Mouse (Mus musculus) liver, adult 2 months (tissue): Measurements from ENCODE around the gene Fam216a. TPM values are rescaled to one million over a fixed set of nuclear protein-coding genes. Genes with fewer than 3 reads are reported as not detected.

Source experiments
- DNase-seq: peaks from one replicate; pipeline ENCODE4 v3.0.0-alpha.2; 2011; ENCODE audit warnings: low read depth, low spot score; ENCODE audit errors: extremely low read depth
- H3K27ac ChIP-seq: fragments of 200-500 bp; replicated peaks from 2 replicates; pipeline ENCODE4 v1.5.1; 2012; ENCODE audit warnings: low read depth, mild to moderate bottlenecking, control low read depth, inconsistent platforms, low read length; ENCODE audit not compliant: insufficient read depth
- H3K27me3 ChIP-seq: fragments of 200-500 bp; 2 replicates; pipeline ENCODE4 v1.6.1; 2012; ENCODE audit warnings: mild to moderate bottlenecking, moderate library complexity, low read length, inconsistent platforms; ENCODE audit not compliant: control insufficient read depth, insufficient read depth
- H3K36me3 ChIP-seq: fragments of 200-500 bp; 2 replicates; pipeline ENCODE4 v1.6.1; 2012; ENCODE audit warnings: low read length, inconsistent platforms; ENCODE audit not compliant: control insufficient read depth, insufficient read depth
- H3K4me1 ChIP-seq: fragments of 200-500 bp; 2 replicates; pipeline ENCODE4 v1.6.1; 2011; ENCODE audit warnings: low read length; ENCODE audit not compliant: control insufficient read depth, insufficient read depth
- H3K4me3 ChIP-seq: fragments of 200-500 bp; 2 replicates; pipeline ENCODE4 v1.5.1; 2011; ENCODE audit warnings: low read depth, mild to moderate bottlenecking, control low read depth, low read length, moderate library complexity; ENCODE audit not compliant: insufficient read depth
- H3K79me2 ChIP-seq: fragments of 200-500 bp; 2 replicates; pipeline ENCODE4 v1.6.1; 2012; ENCODE audit warnings: inconsistent platforms, mild to moderate bottlenecking, low read length, moderate library complexity; ENCODE audit not compliant: control insufficient read depth, insufficient read depth
- H3K9ac ChIP-seq: fragments of 200-500 bp; 2 replicates; pipeline ENCODE4 v1.6.1; 2012; ENCODE audit warnings: low read depth, mild to moderate bottlenecking, control low read depth, inconsistent platforms, low read length
- CTCF ChIP-seq: fragments of 200-500 bp; IDR thresholded peaks from 2 replicates; pipeline ENCODE4 v1.5.1; 2011; ENCODE audit warnings: low read depth, low read length, control low read depth
- POLR2A ChIP-seq: fragments of 200-500 bp; IDR thresholded peaks from 2 replicates; pipeline ENCODE4 v1.6.1; 2011; ENCODE audit warnings: low read length, control low read depth; ENCODE audit not compliant: insufficient read depth; ENCODE audit errors: extremely low read depth
- WGBS: fragments of 180-500 bp; shearing (Covaris S2); methylation state at CpG from one replicate; pipeline ENCODE4 v1.1.7; 2018; 5-methylcytosine and 5-hydroxymethylcytosine counted together
- polyA plus RNA-seq: library from polyadenylated mRNA; depleted of rRNA; stranded (reverse); fragments of >200 nt; gene quantifications from 2 replicates; pipeline ENCODE4 v1.2.3, GENCODE M21; 2012
- total RNA-seq: library from RNA; depleted of rRNA; stranded (reverse); fragments of >200 nt; gene quantifications from 2 replicates; pipeline ENCODE4 v1.2.3, GENCODE M21; 2014

Fam216a gene
- total and polyA plus RNA-seq, 2 experiments: 3.4 to 4.2 TPM

- DNase-seq: no peak
- 92% methylated on average over 7 of the region's 7 CpGs for WGBS
Observed at GRCm38 (mm10) chr5:122336554-122337294, 35.4 kb downstream of the Fam216a start.

DNA sequence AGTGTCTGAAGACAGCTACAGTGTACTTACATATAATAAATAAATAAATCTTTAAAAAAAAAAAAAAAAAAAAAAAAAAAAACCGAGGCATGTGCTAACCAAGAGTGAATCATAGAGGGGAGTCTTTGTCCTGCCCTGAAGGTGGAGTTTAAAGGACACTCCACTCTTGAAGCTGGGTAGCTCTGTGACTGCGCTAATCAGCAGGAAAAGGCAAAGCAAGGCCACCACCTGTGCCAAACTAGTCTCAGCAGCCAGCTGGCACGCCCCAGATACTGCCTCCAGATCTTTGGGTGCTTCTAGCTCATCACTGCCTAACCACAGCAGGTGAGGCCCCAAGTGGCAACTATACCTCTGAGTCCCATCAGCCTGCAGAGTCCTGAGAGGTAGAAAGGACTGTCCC, 37.5 kb downstream of the Fam216a start:
- Histone ChIP-seq H3K9ac (no peak overlapping the region), H3K4me3 (no peak overlapping the region), H3K36me3 (no peaks in the 10 kb centered on the region), H3K79me2 (no peaks in the 10 kb centered on the region), H3K27me3 (no peaks in the 10 kb centered on the region), H3K27ac (no peak overlapping the region), H3K4me1 (no peaks in the 10 kb centered on the region)
- peak; percentile 56 for DNase-seq
- 35% methylated on average over 3 of the region's 3 CpGs for WGBS
- TF ChIP-seq CTCF (no peak), POLR2A (no peak)

More at GRCm38 (mm10) chr5:122336554-122337294, 35.4 kb downstream of the Fam216a start:
- TF ChIP-seq CTCF: no peak
- TF ChIP-seq POLR2A: no peak
- Histone ChIP-seq H3K36me3 (no peaks in the 10 kb centered on the region), H3K4me1 (no peaks in the 10 kb centered on the region), H3K27ac (no peak overlapping the region), H3K27me3 (no peaks in the 10 kb centered on the region), H3K79me2 (no peaks in the 10 kb centered on the region), H3K9ac (no peak overlapping the region), H3K4me3 (no peak overlapping the region)

DNA sequence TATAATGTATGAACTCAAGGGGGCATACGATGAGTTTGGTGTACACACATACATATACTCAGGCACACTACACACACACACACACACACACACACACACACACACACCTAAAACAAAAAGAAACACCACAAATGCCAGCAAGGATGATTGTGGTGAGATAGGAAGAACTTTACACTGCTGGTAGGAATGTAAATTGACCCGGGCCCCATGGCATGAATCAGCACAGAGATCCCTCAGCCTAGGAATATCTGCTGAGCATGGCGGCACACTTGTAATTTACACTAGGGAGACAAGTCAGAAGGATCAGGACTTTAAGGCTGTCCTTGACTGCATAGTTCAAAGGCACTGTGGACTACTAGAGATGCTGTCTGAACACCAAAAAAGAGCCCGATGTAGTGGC, 41.9 kb downstream of the Fam216a start:
- Histone ChIP-seq H3K27ac (no peak overlapping the region), H3K4me3 (no peak overlapping the region), H3K36me3 (no peaks in the 10 kb centered on the region), H3K27me3 (no peaks in the 10 kb centered on the region), H3K9ac (no peak overlapping the region), H3K4me1 (no peaks in the 10 kb centered on the region), H3K79me2 (no peaks in the 10 kb centered on the region)
- DNase-seq: no peak
- TF ChIP-seq POLR2A (no peak), CTCF (no peak)
- 89% methylated on average over 4 of the region's 4 CpGs for WGBS

DNA sequence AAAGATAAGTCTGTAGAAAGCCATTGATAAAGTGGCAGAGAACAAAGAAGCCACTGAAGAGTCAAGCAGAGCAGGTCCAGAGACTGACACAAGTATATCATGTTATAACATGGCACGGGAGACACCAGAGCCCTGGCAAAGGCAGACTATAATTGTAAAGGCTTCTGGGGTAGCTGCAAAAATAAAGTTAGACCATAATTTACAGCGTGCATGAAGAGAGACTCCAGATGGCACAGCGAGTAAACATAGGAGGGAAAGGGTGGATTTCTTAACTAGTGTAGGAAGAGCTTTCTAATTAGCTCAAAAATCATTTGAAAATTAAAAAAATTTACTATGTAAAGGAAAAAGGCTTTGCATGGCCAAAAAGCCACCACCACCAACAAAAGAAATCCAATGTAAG, 44.9 kb downstream of the Fam216a start:
- Histone ChIP-seq H3K79me2 (no peaks in the 10 kb centered on the region), H3K9ac (no peak overlapping the region), H3K4me3 (no peak overlapping the region), H3K4me1 (no peaks in the 10 kb centered on the region), H3K27me3 (no peaks in the 10 kb centered on the region), H3K36me3 (no peaks in the 10 kb centered on the region; the same call in 1 of the 2 replicates), H3K27ac (no peak overlapping the region)
- 95% methylated on average over 3 of the region's 3 CpGs for WGBS
- no peak for DNase-seq
- TF ChIP-seq POLR2A: no peak
- TF ChIP-seq CTCF: no peak

DNA sequence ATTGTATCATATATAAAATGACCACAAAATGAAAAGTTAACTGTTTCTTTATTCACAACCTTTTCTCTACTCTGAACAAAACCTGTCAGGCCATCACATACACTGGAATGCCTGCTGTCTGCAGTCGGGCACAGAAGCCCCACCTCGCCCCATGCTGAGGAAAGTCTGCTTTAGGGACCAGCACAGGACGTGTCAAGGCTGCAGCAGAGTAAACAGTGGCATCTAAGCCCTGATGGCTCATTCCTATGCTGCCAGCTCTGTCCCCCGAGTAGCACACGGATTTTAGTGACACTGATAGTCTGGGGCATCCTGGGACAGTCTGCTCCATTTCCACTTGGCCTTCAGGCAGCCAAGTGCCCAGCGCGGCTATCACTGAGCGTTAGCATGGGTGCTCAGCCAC, 46.7 kb downstream of the Fam216a start:
- H3K27ac ChIP-seq: no peak overlapping the region
- no peak overlapping the region for H3K9ac ChIP-seq
- no peak overlapping the region for H3K4me3 ChIP-seq
- no peaks in the 10 kb centered on the region for H3K4me1 ChIP-seq
- H3K79me2 ChIP-seq: no peaks in the 10 kb centered on the region
- H3K27me3 ChIP-seq: no peaks in the 10 kb centered on the region
- 89% methylated on average over 8 of the region's 8 CpGs for WGBS
- peaks cover 12% of the 10 kb centered on the region for H3K36me3 ChIP-seq
- no peak for DNase-seq
- TF ChIP-seq CTCF (no peak), POLR2A (no peak)
